Mouse (Mus musculus): Measurements from ENCODE around the gene Ect2. TPM values are rescaled to one million over a fixed set of nuclear protein-coding genes. Genes with fewer than 3 reads are reported as not detected.

Ect2 gene
- total RNA-seq (2021): 8.7 and 16.0 TPM in 2 replicates
- long read RNA-seq, full-length matches to known transcripts: 4 of 8 reads
- long read RNA-seq, partial matches to known transcripts: 3 of 8 reads
- long read RNA-seq, other reads (novel, unspliced or antisense): 1 of 8 reads

DNA sequence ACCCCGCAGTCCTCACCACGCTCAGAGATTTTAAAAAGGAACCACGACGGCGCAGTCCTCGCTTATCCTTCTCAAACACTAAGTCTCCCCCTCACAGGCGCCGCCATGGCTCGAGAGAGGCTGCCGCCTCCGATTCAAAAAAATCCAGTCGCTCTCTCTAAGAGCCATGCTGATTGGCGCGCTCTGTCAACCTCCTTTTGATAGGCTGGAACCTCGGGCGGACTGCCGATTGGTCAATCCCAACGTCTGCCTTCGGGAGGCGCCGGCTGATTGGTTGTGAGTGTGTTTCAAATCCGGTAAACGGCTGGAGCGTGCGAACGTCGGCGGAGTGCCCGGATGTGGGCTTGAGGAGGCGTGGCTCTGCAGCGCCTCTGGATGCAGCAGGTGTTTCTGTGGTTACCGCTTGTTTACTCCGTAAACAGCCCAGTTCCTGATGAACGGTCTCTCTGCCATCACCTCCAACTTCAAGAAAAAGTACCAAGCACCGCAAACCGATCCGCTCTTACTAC lies at the start of gene Ect2:
Ect2 (minus strand) TSS at position 178 of the 509 bp plus-strand sequence.
- DNase-seq: peak; percentile 98

DNA sequence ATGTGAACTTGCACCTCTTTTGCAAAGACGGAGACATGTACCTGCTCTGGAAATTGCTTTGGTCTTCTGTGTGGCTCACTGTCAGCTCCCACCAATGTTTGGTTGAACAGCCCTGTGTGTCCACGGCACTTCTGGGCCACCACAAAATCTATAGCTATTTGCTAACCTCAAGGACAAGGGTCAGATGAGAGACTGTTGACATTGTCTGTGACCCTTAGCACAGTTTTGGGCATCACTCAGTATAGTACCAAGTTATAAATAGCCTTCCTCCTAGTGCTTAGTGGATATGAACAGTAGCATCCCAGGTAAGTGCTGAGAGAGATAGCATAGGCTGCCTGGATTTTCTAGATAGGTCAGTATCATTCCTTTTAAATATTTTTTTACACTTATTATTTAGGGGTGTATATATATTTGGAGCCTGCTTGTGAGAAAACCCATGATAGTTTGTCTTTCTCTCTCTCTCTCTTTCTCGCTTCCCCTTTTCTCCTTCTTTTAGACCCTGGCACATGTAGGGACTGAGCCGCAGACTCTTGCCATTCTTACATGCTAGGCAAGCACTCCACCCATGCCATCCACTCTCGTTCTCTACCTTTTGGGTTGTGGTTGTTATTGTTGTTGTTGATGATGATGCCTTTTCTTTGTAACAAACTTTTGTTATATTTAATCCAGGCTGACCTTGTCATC lies 48.2 kb upstream of the Ect2 start:
- no peak for DNase-seq

DNA sequence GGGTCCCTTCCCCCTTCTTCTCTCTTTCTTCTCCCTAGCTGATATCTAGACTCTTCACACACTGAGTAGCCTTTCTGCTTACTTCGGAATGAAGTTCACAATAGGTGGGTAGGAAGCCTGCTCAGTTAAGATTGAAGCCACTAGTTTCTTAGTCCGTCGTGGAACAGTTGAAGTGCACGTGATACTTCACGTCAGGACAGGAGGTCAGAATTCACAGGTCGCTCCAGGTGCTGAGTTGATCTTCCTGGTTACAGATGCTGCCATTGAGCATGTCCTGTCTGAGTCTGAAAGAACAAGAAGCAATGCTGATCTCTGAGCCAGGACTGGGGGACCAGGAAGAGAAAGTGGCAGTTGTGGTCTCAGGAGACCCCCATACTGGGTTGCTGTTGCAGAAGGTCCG lies 45.4 kb upstream of the Ect2 start:
- no peak for DNase-seq

DNA sequence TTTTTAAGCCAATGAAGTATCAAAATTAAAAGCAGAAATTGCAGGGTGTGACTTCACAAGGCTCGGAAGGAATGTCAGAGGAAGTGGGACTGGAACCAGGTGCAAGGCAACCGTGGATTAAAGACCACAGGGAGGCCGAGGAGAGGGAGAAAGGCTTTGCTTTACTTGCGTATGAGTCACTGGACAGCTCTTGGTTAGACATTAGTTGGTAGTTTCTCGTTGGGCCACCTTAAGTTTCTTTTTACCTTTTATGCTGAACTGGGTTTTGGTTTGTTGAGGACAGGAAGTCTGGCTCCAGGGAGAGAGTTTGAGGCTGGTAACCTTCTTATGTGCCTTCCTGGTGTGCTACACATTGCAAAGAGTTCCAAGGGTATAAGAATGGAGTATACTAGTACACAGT lies 44.1 kb upstream of the Ect2 start:
- DNase-seq: no peak

DNA sequence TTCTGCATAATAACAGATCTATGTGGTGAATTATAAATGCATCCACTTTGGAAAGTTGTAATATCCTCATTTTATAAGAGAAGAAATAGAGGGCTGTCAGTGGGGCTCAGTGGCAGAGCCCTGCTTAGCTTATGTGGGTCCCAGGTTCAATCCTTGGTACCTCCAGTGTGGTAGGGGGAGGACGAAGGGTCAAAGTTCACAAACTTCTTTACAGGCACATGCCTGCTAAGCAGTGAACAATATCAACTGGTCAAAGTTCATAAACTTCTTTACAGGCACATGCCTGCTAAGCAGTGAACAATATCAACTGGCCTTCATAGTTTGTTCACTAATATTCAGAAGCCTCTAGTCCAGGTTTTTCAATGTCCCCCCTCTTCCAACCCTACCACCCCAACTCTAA lies 42.9 kb upstream of the Ect2 start:
- DNase-seq: no peak

DNA sequence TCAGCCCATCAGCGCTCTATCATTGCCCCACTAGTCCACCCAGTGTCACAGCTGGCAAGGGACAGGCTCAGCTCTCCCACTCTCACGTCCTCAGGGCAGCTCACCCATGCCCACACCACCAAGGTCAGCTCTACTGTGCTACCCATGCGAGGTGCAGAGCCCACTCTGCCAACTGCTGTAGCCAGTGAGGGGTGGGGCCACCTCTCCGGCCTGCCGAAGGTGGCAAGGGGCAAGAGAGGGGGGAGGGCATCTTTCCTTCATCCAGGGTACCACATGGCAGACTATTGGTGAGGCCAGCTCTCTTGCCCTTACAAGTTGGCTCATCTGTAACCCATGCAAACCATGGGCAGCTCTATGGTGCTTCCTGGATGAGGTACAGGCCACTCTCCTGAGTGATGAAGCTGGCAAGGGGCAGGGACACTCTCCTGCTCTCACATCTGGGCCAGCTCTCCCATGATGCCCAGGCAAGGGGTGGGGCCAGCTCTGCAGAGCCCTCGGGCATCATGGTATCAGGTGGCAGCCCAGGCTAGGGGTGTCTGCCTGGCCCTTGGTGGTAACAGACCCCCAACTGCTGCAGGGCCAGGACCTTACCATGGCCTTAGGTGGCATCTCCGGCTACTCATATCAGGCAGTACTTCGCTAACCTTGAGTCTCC lies 42.0 kb upstream of the Ect2 start:
- DNase-seq: no peak

DNA sequence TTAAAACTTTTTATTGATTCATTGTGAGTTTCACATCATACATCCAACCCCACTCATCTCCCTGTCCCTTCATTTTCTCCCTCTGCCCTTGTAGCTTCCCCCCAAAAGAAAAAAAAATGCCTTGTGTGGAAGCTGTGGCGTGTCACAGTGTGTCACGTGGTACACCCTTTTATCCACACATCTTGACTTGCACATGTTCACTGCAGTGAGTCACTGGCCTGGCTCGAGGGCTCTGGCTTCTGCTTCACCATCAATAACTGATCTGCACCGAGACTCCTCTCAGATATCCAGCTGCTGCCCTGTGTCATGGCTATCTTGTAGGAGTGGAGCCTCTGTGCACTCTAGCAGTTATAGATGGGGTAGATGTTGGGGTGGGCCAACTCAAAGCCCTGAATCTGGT lies 41.5 kb upstream of the Ect2 start:
- DNase-seq: peak; percentile 40

DNA sequence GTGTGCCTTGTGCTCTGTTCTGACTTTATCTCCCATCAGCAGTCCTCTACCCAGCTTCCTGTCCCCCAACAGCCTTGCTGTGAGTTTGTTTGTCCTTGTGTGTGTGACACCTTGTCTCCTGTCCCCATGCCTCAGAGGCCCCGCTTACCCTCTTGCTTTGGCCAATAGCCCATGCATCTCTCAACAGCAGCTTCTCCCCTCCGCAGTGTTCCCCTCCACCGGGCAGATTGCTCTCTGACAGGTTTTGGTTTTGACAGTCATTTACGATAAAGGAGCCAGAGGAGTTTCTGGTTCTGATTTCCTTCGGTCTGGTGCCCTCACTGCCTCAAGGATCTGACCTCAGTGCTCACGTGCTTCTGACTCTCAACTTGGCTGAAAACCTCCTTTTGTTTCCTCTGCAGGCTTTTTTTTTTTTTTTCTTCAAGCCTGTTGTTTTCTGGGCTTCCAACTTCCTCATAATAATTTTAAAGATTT lies 40.2 kb upstream of the Ect2 start:
- peak; percentile 8 for DNase-seq

DNA sequence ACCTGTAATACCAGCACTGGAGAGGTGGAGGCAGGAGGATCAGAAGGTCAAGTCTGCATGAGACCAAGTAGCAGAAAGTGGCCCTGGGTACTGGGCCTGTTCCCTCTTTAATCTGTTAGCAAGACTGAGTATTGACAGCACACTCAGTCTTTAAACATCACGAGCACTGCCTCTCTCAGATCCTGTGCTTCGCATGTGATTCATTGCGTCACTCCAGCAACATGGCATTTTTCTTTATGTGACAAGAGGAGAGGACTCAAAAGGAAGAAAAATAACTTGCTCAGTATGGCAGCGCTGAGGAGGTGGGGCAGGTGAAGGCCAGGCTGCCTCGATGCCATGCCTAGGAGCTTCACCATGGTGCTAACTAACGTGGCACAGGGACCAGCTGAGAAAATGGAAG lies 38.2 kb upstream of the Ect2 start:
- peak; percentile 14 for DNase-seq

DNA sequence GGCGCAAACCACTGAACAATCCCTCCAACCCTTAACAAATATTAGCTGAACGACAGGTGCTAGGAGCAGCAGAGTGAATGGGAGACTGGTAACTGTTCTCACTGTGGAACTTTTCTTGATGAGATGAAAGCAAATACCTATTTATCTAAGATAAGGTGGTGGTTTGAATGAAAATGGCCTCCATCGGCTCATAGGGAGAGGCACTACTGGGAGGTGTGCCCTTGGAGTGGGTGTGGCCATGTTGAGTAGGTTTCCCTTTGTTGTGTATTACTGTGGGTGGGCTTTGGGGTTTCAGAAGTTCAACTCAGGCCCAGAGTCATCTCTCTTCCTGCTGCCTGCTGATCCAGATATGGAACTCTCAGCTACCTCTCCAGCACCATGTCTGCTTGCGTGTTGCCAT lies 37.2 kb upstream of the Ect2 start:
- DNase-seq: no peak

DNA sequence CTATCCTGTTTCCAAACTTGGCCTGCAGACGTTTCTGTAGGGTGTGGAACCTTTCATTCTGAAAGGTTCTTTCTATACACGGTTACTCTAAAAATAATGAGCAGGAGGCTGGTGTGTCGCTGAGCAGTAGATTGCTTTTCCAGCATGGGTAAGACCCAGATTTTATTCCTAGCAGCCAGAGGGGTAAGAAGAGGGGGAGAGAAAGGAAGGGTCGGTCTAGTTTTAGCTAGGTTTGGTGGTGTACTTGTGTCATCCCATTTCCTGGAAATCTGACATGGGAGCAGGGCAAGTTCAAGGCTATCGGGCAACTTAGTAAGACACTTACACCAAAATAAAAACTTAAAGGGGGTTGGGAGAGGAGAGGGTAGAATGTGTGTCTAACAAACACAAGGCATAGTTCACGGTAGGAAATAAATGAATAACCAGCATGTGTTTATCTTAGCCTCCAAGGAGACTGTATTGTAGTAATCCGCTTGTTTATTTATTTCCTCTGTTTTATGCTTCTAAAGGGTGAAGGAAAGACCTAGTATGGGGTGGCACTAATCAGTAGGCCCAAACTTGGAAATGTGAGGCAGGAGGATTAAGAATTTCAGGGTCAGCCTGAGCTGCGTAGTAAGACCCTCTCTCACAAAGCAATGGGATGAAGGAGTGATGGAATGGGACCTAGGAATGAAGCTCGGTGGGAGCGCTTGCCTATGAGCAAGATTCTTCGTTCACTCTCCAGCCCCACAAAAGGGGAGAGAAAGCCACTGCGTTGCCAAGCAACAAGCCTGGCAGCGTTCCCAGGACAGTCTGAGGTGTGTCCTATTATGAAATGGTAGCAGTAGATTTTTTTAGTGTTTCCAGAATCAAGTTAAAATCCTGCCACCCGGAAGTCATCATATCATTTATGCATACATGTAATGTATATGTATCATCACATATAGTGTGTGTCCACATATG lies 35.9 kb upstream of the Ect2 start:
- peak; percentile 92 for DNase-seq

DNA sequence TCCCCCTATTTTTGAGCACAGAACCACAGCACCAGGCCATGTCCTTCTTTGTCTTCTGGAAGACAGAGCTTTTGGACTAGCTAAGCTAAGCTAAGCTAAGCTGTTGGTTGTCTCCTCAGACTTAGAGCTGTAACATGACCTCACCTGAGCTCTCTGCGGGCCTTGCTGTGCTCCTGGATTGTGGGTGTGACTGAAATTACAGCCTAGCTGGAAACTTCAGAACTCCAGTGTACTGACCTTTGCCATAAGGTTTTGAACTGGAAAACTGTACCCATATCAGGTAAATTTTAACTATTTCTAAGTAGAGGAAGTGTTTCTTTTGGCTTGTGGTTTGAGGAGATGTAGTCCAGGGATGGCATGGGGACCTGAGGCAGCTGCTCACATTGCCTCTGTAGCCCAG lies 34.7 kb upstream of the Ect2 start:
- DNase-seq: no peak

DNA sequence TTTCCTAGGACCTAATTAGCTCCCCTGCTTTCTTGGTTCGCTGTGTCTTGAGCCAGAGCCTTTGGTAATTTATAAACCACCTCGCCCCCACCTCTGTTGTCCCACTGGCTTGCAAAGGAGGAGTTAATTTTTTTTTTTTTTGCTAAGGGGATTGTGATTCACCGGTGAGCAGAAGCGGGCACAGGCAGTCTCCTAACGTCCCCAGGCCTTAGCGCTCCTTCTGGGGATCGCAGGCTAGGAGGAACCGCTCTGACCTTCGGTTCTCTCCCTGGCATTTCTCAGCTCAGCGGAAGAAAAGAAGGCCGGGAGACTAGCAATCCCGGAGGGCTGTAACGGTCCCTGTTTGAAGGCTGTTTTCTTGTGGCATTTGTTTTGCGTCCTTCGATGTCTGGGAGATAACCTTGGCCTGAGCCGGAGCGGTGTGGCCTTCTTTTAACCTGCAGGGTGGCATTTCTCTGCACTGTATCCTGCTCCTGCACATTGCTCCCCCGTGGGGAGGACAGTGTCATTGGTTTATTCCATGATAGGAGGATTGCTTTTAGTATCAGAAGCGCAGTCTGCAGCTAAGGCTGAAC lies 30.0 kb upstream of the Ect2 start:
- DNase-seq: peak; percentile 43

DNA sequence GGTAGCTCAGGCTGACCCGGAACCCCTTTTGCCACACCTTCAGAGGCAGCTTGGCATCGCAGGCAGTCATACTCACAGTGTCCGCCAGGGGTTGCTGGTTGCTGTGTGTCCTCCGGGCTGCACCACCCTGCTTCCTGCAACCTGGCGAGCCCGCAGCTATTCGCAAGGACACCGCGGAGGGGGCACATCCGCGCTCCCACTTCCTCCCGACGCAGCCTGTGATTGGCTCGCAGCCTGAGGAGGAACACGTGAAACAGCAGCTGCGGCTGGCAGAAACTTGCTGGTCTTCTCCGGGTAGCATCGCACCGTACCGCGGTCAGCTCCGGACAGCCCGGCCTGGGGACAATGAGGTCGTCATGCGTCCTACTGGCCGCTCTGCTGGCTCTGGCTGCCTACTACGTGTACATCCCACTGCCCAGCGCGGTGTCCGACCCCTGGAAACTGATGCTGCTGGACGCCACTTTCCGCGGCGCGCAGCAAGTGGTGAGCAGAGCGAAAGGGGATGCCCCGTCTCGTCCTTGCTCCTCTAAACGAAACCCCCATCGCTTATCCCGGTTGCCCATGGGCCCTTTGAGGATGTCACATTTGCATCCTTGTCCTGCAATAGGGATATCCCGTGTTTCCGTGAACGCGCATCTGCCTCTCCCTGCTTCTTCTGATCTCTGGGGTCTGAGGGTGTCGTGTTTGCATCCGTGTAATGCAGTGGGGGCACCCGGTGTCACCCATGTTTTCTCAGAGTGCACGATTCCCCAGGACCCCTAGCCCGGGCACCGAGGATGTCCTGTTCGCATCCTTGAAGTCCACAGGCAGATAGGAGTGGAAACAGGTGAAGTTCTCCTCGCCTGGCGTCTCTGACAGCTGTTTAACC lies 29.3 kb upstream of the Ect2 start, which contains the start of gene Nceh1:
Nceh1 (plus strand) TSS at position 233 of the 868 bp plus-strand sequence.
- peak; percentile 93 for DNase-seq

DNA sequence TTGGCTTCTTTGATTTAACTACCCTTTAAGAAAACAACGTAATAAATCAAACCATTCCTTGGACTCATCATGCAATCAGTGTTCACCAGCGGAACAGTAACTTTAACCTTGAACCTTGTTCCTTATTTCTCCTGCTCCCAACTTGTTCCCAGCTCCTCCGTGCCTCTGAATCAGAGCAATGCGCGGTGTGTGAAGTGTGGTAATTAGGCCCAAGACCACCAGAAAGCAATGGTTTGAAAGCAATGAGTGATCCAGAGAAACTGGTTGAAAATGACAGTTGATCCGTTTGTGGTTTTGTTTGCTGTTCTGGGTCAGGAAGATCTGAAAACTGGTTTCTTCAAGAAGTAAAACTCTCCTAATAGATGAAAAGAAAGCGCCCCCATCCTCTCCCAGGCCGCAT lies 26.0 kb upstream of the Ect2 start:
- DNase-seq: no peak

DNA sequence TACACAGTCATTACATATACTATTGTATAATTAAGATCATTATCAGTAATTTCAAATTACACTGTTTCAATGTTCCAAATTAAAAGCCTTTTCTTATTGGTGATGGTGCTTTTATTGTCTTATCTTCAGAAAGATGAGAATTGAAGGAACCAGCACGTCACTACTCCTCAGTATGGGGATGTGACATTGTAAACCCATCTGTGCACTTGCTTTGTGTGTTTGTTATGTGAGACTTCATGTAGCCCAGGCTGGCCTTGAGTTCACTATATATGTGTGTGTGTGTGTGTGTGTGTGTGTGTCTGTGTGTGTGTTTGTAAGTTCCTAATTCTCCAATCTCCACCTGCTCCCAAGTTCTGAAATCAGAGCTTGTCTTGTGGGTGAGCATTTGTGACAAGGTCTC lies 16.6 kb upstream of the Ect2 start:
- DNase-seq: no peak

DNA sequence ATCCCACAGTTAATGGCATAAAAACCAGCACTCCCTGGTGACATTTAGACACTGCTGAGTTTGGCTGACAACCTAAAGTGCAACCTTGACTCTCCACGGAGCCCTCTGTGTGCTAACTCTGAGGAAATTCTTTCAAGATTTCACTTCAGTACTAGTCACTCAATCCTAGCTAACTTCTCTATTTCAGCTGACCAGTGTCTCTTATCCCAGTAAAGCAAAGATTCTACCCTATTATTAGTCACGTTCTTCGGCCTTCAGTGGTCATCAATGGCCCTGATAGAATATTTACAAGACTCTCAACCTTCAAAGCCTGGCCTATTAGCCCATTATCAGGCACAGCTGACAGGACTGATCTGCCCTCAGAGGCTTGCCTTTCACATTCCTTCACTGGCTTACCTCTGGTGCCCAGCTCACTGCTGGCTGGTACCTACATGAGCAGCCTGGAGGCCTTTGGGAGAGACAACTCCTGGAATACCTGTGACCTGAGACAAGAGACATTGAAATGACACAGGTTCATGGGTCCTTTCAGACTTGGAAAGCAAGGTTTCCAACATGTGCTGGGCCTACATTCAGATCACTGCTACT lies 11.9 kb upstream of the Ect2 start:
- no peak for DNase-seq

DNA sequence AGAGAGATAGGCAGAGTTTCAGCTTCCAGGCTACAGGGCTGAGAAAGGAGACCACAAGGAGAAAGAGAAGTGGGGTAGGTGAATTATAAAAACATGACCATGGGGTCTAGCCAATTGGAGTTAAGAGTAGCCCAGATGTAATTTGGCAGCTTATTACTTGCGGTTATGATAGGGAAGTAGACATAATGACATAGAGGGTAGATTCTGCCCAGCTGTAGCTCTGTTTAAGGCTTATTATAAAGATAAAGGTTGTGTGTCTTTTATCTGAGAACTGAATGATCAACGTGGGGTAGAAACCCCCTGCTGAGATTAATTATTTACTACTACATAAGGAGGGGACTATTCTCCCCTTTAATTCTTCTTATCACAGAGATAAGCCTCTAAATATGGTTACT lies 8.7 kb upstream of the Ect2 start:
- no peak for DNase-seq

DNA sequence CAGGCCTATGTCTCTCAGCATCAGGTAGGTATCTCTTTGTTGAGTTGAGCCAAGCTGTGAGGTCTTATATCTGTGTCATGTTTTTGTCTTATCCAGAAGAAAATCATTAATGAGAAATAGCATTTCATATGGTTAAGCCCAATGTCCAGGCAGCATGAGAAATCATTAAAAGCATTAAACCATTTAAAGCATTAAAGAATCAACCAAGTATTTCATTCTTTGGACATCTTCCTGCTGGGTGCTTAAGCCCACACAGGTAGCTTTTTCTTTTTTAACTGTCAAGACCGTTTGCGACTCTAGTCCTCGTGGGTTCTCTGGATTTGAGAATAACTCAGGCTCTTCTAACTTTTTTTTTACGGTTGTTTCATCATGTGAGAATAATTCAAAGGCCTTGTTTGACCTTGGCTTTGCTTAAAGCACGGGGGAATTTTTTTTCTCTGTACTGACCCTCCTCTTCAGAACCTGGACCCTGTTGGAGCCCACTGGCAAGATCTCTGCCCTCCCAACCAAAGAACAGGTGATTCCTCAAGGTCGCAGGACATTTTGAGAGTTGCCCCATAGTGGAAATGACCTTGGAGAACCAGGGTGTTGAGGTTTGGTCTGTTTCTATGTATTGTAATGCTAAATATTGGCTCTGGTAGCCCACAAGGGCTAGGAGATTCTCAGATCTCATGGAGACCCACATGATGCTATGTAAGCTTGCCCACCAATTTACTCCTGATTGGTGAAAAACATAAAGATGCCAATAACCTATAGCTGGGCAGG lies 8.1 kb upstream of the Ect2 start:
- no peak for DNase-seq

DNA sequence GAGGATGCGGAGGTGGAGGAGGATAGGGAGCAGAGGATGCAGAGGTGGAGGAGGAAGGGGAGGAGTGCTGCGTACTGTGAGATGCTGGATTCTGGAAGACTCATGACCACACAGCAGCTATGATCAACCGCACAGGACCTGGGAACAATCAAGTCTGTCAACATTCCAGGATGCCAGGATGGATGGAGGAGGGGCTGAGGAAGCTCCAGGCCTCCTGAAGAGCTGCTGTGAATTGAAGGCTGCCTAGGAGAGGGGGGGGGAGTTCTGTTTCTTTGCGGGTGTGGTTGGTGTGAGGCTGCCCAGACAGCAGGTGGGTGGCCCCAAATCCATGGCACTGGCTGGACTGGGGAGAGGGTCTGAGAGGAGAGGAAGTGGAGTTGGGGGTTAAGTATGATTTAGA lies 5.2 kb upstream of the Ect2 start:
- DNase-seq: no peak

Measured in adrenal gland, postnatal 25 days (tissue).